Mouse (Mus musculus) liver, embryonic 16.5 days (tissue): ENCODE results near the gene H13. TPM values are rescaled to one million over a fixed set of nuclear protein-coding genes. Genes with fewer than 3 reads are reported as not detected.
A peak's percentile ranks its signal among the peaks of the same experiment; 100 is the strongest.

Source experiments
- ATAC-seq: fragments of 200-750 bp; cut with Nextera tagmentation; 2 replicates; pipeline ENCODE4 v1.8.0; 2017; ENCODE audit warnings: low read depth, mild to moderate bottlenecking, moderate number of reproducible peaks, moderate library complexity
- H3K27ac ChIP-seq: fragments of 300-500 bp; sonication (generic); 2 replicates; pipeline ENCODE4 v1.5.1; 2014; ENCODE audit warnings: mild to moderate bottlenecking, low read length
- H3K27me3 ChIP-seq: fragments of 300-500 bp; sonication (generic); 2 replicates; pipeline ENCODE4 v1.6.1; 2014; ENCODE audit warnings: low read depth, low read length, mixed read lengths; ENCODE audit not compliant: control insufficient read depth, insufficient read depth
- H3K36me3 ChIP-seq: fragments of 300-500 bp; sonication (generic); 2 replicates; pipeline ENCODE4 v1.6.1; 2014; ENCODE audit warnings: mild to moderate bottlenecking; ENCODE audit not compliant: control insufficient read depth, insufficient read depth
- H3K4me1 ChIP-seq: fragments of 300-500 bp; sonication (generic); 2 replicates; pipeline ENCODE4 v1.6.1; 2014; ENCODE audit warnings: low read depth, low read length, mixed read lengths; ENCODE audit not compliant: control insufficient read depth
- H3K4me2 ChIP-seq: fragments of 300-500 bp; sonication (generic); 2 replicates; pipeline ENCODE4 v1.6.1; 2014; ENCODE audit warnings: low read depth, low read length, mixed read lengths
- H3K4me3 ChIP-seq: fragments of 300-500 bp; sonication (generic); 2 replicates; pipeline ENCODE4 v1.5.1; 2014; ENCODE audit warnings: low read depth, mild to moderate bottlenecking, low read length
- H3K9ac ChIP-seq: fragments of 300-500 bp; sonication (generic); 2 replicates; pipeline ENCODE4 v1.6.1; 2014; ENCODE audit warnings: low read depth, low read length
- H3K9me3 ChIP-seq: fragments of 300-500 bp; sonication (generic); replicated peaks from 2 replicates; pipeline ENCODE4 v1.6.1; 2016; ENCODE audit warnings: low read length; ENCODE audit not compliant: control insufficient read depth
- WGBS: fragments of 180-500 bp; shearing (Covaris S2); extraction: QIAGEN DNeasy Blood & Tissue Kit; methylation state at CpG from one replicate; pipeline ENCODE4 v1.1.7; 2014; ENCODE audit not compliant: insufficient replicate concordance; 5-methylcytosine and 5-hydroxymethylcytosine counted together
- polyA plus RNA-seq: library from polyadenylated mRNA; unstranded; fragments of >200 nt; fragmentation: Nextera tagmentation; extraction: Ambion mirVana; gene quantifications from 2 replicates; pipeline ENCODE4 v1.2.1, GENCODE M21; 2015

H13 gene
- polyA plus RNA-seq, result 45.5 and 52.7 TPM in 2 replicates

GRCm38 (mm10) chr2:152669256-152669638 lies at the start of gene H13:
Gene H13 (plus strand): TSS chr2:152669461.
- no peaks in the 10 kb centered on the region for H3K36me3 ChIP-seq
- H3K9ac ChIP-seq, result peak within 1 kb of the TSS; percentile 76
- H3K4me1 ChIP-seq, result peaks cover 31% of the 10 kb centered on the region
- ATAC-seq, result peak; percentile 82
- WGBS, result under 1% methylated on average over 35 of the region's 35 CpGs
- H3K27me3 ChIP-seq, result no peaks in the 10 kb centered on the region
- peak within 1 kb of the TSS; percentile 82 for H3K4me3 ChIP-seq
- H3K27ac ChIP-seq, result peak within 1 kb of the TSS; percentile 69
- no peaks in the 10 kb centered on the region for H3K9me3 ChIP-seq
- peak within 1 kb of the TSS; percentile 77 for H3K4me2 ChIP-seq

- Histone ChIP-seq H3K27me3 (no peaks in the 10 kb centered on the region; the same call in 1 of the 2 replicates), H3K4me1 (no peaks in the 10 kb centered on the region), H3K9ac (no peak overlapping the region), H3K36me3 (no peaks in the 10 kb centered on the region), H3K9me3 (no peaks in the 10 kb centered on the region), H3K4me3 (no peak overlapping the region), H3K4me2 (no peak overlapping the region), H3K27ac (no peak overlapping the region)
- 30% methylated on average over 9 of the region's 9 CpGs for WGBS
- no peak for ATAC-seq
Measured at GRCm38 (mm10) chr2:152620367-152621134, 48.7 kb upstream of the H13 start.

GRCm38 (mm10) chr2:152622151-152622550 lies 47.1 kb upstream of the H13 start:
- Histone ChIP-seq H3K27me3 (peaks cover 15% of the 10 kb centered on the region), H3K9ac (no peak overlapping the region), H3K4me1 (peaks cover 3% of the 10 kb centered on the region), H3K4me3 (no peak overlapping the region), H3K36me3 (no peaks in the 10 kb centered on the region), H3K4me2 (no peak overlapping the region), H3K27ac (no peak overlapping the region), H3K9me3 (no peaks in the 10 kb centered on the region)
- WGBS, result 56% methylated on average over 13 of the region's 13 CpGs
- no peak for ATAC-seq

GRCm38 (mm10) chr2:152622953-152623352 lies 46.3 kb upstream of the H13 start, which contains the start of gene Defb25:
Gene Defb25 (minus strand): TSS chr2:152623053.
- no peak for ATAC-seq
- Histone ChIP-seq H3K27me3 (peaks cover 23% of the 10 kb centered on the region), H3K4me3 (no peak within 1 kb of the TSS), H3K9ac (no peak within 1 kb of the TSS), H3K4me1 (peaks cover 3% of the 10 kb centered on the region), H3K27ac (no peak within 1 kb of the TSS), H3K36me3 (no peaks in the 10 kb centered on the region), H3K9me3 (no peaks in the 10 kb centered on the region), H3K4me2 (no peak within 1 kb of the TSS)
- WGBS, result 61% methylated on average over 7 of the region's 7 CpGs

GRCm38 (mm10) chr2:152624566-152624965 lies 44.7 kb upstream of the H13 start:
- Histone ChIP-seq H3K36me3 (no peaks in the 10 kb centered on the region), H3K27ac (no peak overlapping the region), H3K9ac (no peak overlapping the region), H3K4me1 (peaks cover 3% of the 10 kb centered on the region), H3K4me3 (no peak overlapping the region), H3K27me3 (peaks cover 32% of the 10 kb centered on the region), H3K9me3 (no peaks in the 10 kb centered on the region), H3K4me2 (no peak overlapping the region)
- ATAC-seq, result no peak
- 61% methylated on average over 2 of the region's 2 CpGs for WGBS

GRCm38 (mm10) chr2:152625256-152625655 lies 44.0 kb upstream of the H13 start:
- ATAC-seq, result no peak
- Histone ChIP-seq H3K36me3 (no peaks in the 10 kb centered on the region), H3K9ac (no peak overlapping the region), H3K4me1 (peaks cover 3% of the 10 kb centered on the region), H3K4me3 (no peak overlapping the region), H3K27ac (no peak overlapping the region), H3K4me2 (no peak overlapping the region), H3K27me3 (peaks cover 32% of the 10 kb centered on the region), H3K9me3 (no peaks in the 10 kb centered on the region)
- 5% methylated on average over 1 of the region's 1 CpGs for WGBS

- no peak within 1 kb of the TSS for H3K27ac ChIP-seq
- H3K9me3 ChIP-seq, result no peaks in the 10 kb centered on the region
- no peak for ATAC-seq
Measured at GRCm38 (mm10) chr2:152626774-152627591, 42.3 kb upstream of the H13 start, which contains the start of gene Rem1. Gene Rem1 (plus strand): TSS chr2:152626951.

GRCm38 (mm10) chr2:152628066-152628465 lies 41.2 kb upstream of the H13 start:
- WGBS, result 29% methylated on average over 17 of the region's 17 CpGs
- no peaks in the 10 kb centered on the region for H3K36me3 ChIP-seq
- no peak overlapping the region for H3K27ac ChIP-seq
- no peaks in the 10 kb centered on the region for H3K9me3 ChIP-seq
- peaks cover 32% of the 10 kb centered on the region for H3K27me3 ChIP-seq
- no peak overlapping the region for H3K4me3 ChIP-seq
- no peak for ATAC-seq
- peaks cover 3% of the 10 kb centered on the region for H3K4me1 ChIP-seq
- no peak overlapping the region for H3K9ac ChIP-seq
- H3K4me2 ChIP-seq, result no peak overlapping the region

More at GRCm38 (mm10) chr2:152626774-152627591, 42.3 kb upstream of the H13 start, which contains the start of gene Rem1:
- Histone ChIP-seq H3K4me3 (peak within 1 kb of the TSS; percentile 36), H3K36me3 (no peaks in the 10 kb centered on the region), H3K9ac (peak within 1 kb of the TSS; percentile 12; the same call in 1 of the 2 replicates), H3K27me3 (peaks cover 32% of the 10 kb centered on the region), H3K4me2 (peak within 1 kb of the TSS; percentile 42), H3K4me1 (peaks cover 3% of the 10 kb centered on the region)
- 3% methylated on average over 59 of the region's 59 CpGs for WGBS
